Mouse (Mus musculus) liver, embryonic 15.5 days (tissue): ENCODE results near the gene Plac8. TPM values are rescaled to one million over a fixed set of nuclear protein-coding genes. Genes with fewer than 3 reads are reported as not detected.
A peak's percentile ranks its signal among the peaks of the same experiment; 100 is the strongest.

Experiments used
- ATAC-seq: fragments of 200-750 bp; cut with Nextera tagmentation; 2 replicates; pipeline ENCODE4 v1.8.0; 2017; ENCODE audit warnings: moderate number of reproducible peaks, mild to moderate bottlenecking, moderate library complexity; ENCODE audit not compliant: insufficient read depth
- H3K27ac ChIP-seq: fragments of 300-500 bp; sonication (generic); replicated peaks from 2 replicates; pipeline ENCODE4 v1.5.1; 2015; ENCODE audit warnings: mild to moderate bottlenecking, inconsistent platforms
- H3K27me3 ChIP-seq: fragments of 300-500 bp; sonication (generic); 2 replicates; pipeline ENCODE4 v1.6.1; 2015; ENCODE audit warnings: mild to moderate bottlenecking, inconsistent platforms
- H3K36me3 ChIP-seq: fragments of 300-500 bp; sonication (generic); replicated peaks from 2 replicates; pipeline ENCODE4 v1.6.1; 2015; ENCODE audit warnings: moderate library complexity, mild to moderate bottlenecking, inconsistent platforms
- H3K4me1 ChIP-seq: fragments of 300-500 bp; sonication (generic); replicated peaks from 2 replicates; pipeline ENCODE4 v1.6.1; 2015; ENCODE audit warnings: inconsistent platforms
- H3K4me2 ChIP-seq: fragments of 300-500 bp; sonication (generic); 2 replicates; pipeline ENCODE4 v1.6.1; 2015; ENCODE audit warnings: moderate library complexity, mild to moderate bottlenecking, inconsistent platforms
- H3K4me3 ChIP-seq: fragments of 300-500 bp; sonication (generic); replicated peaks from 2 replicates; pipeline ENCODE4 v1.5.1; 2015; ENCODE audit warnings: mild to moderate bottlenecking, inconsistent platforms
- H3K9ac ChIP-seq: fragments of 300-500 bp; sonication (generic); 2 replicates; pipeline ENCODE4 v1.6.1; 2015; ENCODE audit warnings: moderate library complexity, mild to moderate bottlenecking, inconsistent platforms
- H3K9me3 ChIP-seq: fragments of 300-500 bp; sonication (generic); replicated peaks from 2 replicates; pipeline ENCODE4 v1.6.1; 2016; ENCODE audit warnings: inconsistent platforms
- WGBS: fragments of 180-500 bp; shearing (Covaris S2); methylation state at CpG from one replicate; pipeline ENCODE4 v1.1.7; 2015; ENCODE audit warnings: mixed read lengths; ENCODE audit not compliant: insufficient replicate concordance; 5-methylcytosine and 5-hydroxymethylcytosine counted together
- polyA plus RNA-seq: library from polyadenylated mRNA; unstranded; fragments of >200 nt; fragmentation: Nextera tagmentation; extraction: Ambion mirVana; gene quantifications from 2 replicates; pipeline ENCODE4 v1.2.1, GENCODE M21; 2015

Plac8 gene
- polyA plus RNA-seq, 1 experiment from 2014 or later, result 83.9 TPM

DNA sequence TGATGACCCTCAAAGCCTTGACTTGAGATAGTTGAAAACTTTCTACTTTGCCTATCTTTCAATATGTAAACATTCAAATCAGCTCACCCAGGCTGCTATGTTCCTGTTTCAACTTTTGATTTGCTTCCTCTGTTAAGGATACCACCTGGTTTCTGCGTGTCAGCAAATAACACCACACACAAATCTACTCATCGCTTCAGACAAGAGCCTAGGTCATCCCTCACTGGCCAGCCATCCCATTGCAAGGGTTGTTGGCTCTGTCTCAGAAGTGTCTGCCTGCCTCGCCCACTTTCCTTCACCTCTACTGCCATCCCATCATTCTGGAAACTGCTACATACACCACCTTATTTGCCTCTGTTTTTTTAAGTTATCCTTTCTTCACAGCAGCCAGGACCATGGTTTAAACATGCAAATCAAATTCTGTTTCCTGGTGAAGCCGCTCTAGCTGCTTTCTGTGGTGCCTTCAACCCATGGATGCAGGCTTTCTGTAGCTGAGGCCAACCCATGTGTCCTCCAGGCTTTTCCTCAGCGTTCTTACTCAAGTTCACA is 6.9 kb upstream of the Plac8 start:
- no peak overlapping the region for H3K4me3 ChIP-seq
- H3K36me3 ChIP-seq, result no peaks in the 10 kb centered on the region
- H3K4me1 ChIP-seq, result peaks cover 10% of the 10 kb centered on the region; the same call in 1 of the 2 replicates
- no peak overlapping the region for H3K9ac ChIP-seq
- H3K9me3 ChIP-seq, result no peaks in the 10 kb centered on the region
- WGBS, result 61% methylated on average over 5 of the region's 5 CpGs
- ATAC-seq, result no peak
- no peak overlapping the region for H3K4me2 ChIP-seq
- no peak overlapping the region for H3K27ac ChIP-seq
- H3K27me3 ChIP-seq, result no peaks in the 10 kb centered on the region

DNA sequence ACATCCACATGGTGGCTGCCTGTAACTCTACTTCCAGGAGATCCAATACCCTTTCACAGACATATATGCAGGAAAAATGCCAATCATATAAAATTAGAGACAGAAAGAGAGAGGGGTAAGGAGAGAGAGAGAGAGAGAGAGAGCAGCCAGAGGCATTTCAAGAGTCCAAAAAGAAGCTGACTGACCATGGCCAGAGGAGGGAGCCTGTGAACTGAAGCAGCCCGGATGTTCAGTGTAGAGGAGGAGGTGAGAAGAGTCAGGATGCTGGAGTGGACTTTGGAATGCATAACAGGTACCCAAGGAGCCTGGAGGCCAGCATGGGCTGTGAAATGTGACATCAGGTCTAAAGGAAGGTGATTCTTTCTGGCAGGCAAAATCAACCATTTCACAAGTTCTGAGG is 2.7 kb upstream of the Plac8 start:
- ATAC-seq, result no peak
- H3K36me3 ChIP-seq, result no peaks in the 10 kb centered on the region
- no peak overlapping the region for H3K4me3 ChIP-seq
- H3K27ac ChIP-seq, result peak overlapping the region; percentile 61; the same call in 1 of the 2 replicates
- no peaks in the 10 kb centered on the region for H3K9me3 ChIP-seq
- 47% methylated on average over 1 of the region's 1 CpGs for WGBS
- peaks cover 15% of the 10 kb centered on the region for H3K27me3 ChIP-seq
- no peak overlapping the region for H3K4me2 ChIP-seq
- H3K9ac ChIP-seq, result no peak overlapping the region
- 0 out of 2 replicates have a peak, but pooled peaks cover 3% of the 10 kb centered on the region for H3K4me1 ChIP-seq

- Histone ChIP-seq H3K27me3 (peaks cover 21% of the 10 kb centered on the region), H3K4me3 (no peak overlapping the region), H3K36me3 (no peaks in the 10 kb centered on the region), H3K9ac (no peak overlapping the region), H3K4me2 (no peak overlapping the region), H3K27ac (no peak overlapping the region), H3K4me1 (peaks cover 8% of the 10 kb centered on the region; the same call in 1 of the 2 replicates), H3K9me3 (no peaks in the 10 kb centered on the region)
- ATAC-seq, result no peak
- WGBS, result 59% methylated on average over 5 of the region's 5 CpGs
Measured at GRCm38 (mm10) chr5:100573256-100573655, 1.2 kb upstream of the Plac8 start.

GRCm38 (mm10) chr5:100570716-100571115 is 1.3 kb downstream of the Plac8 start:
- Histone ChIP-seq H3K27me3 (peaks cover 21% of the 10 kb centered on the region), H3K27ac (peak overlapping the region; percentile 19; the same call in 1 of the 2 replicates), H3K9me3 (no peaks in the 10 kb centered on the region), H3K4me2 (peak overlapping the region; percentile 31; the same call in 1 of the 2 replicates), H3K4me3 (peak overlapping the region; percentile 34), H3K4me1 (peaks cover 27% of the 10 kb centered on the region), H3K9ac (no peak overlapping the region), H3K36me3 (no peaks in the 10 kb centered on the region)
- WGBS, result 18% methylated on average over 8 of the region's 8 CpGs
- no peak for ATAC-seq

DNA sequence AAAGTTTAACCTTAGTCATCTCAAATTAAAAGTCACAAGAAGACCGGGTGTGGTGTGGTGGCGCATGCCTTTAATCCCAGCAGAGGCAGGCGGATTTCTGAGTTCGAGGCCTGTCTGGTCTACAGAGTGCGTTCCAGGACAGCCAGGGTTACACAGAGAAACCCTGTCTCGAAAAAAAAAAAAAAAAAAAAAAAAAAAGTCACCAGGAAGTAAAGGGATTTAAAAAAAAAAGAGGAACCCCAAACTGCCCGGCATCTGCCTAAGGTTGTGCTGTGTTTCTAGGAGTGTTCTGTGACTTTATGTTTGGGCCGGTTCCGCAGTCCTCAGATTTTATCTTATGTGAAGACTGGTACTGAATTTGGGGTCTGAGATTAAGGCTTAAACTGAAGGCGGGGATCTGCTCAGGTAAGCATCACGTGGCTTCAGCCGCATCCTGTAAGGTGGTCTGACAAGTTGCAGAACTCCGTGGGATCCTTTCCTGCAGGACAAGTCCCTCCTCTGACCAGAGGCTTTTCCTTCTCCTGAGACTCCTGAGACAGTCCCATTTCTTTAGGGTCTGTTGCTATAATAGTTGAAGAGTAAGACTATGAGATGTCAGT is 1.9 kb downstream of the Plac8 start:
- H3K27ac ChIP-seq, result peak overlapping the region; percentile 19; the same call in 1 of the 2 replicates
- H3K36me3 ChIP-seq, result no peaks in the 10 kb centered on the region

DNA sequence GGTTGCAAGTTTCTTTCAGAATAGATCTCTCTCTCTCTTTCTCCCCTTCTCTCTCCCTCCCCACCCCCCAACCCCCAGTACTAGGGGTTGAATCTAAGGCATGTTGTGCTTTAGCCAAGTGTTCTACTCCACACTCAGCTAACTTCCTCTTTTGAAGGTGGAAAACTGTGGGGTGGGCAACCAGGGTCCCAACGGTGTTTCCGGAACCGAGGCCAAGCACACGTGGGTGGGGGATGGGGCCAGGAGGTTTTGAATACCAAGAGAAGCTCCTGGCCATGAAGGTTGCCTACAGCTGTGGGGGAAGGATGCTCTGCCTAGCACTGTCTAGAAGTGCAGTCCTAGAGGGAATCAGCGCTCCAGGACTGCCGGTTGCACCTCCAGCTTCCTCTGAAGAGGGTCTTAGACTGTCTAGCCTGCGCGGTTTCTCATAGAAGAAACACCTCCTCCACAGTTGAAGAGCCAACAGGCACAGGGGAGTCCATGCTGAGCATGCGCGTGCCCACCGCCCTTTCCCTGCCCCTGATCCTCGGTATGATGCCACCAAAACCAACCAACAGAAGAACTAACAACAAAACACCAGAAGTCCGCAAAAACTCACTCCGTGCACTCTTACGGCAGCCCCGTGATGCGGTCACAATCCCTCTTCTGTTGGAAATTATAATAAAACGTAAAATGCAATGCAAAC is 2.7 kb downstream of the Plac8 start:
- Histone ChIP-seq H3K27ac (no peak overlapping the region; the same call in 1 of the 2 replicates), H3K4me1 (peaks cover 27% of the 10 kb centered on the region), H3K27me3 (peaks cover 21% of the 10 kb centered on the region), H3K9me3 (no peaks in the 10 kb centered on the region), H3K4me3 (peak overlapping the region; percentile 30), H3K9ac (no peak overlapping the region), H3K4me2 (peak overlapping the region; percentile 36), H3K36me3 (no peaks in the 10 kb centered on the region)
- no peak for ATAC-seq
- 38% methylated on average over 18 of the region's 18 CpGs for WGBS

More for the DNA sequence above, 1.9 kb downstream of the Plac8 start:
- Histone ChIP-seq H3K9ac (no peak overlapping the region), H3K9me3 (no peaks in the 10 kb centered on the region), H3K4me3 (peak overlapping the region; percentile 34), H3K4me1 (peaks cover 27% of the 10 kb centered on the region), H3K4me2 (peak overlapping the region; percentile 31), H3K27me3 (peaks cover 21% of the 10 kb centered on the region)
- 22% methylated on average over 13 of the region's 13 CpGs for WGBS
- ATAC-seq, result no peak

DNA sequence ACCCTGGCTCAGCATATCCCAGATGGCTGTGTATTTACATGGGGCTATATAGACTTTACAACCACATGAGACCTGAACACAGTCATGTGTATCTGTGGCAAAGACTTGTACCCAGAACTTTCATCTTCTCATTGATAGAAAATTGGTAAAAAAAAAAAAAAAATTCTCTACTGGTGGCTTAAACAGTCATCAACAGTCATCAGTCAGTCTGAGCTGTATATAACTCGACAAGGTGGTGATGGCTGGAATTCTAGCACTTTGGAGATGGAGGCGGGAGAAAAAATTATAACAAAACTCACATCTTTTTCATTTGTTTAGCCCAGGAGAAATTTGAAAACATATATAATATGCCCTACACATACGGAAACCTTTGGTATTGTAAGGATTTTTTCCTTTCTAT is 3.2 kb downstream of the Plac8 start:
- no peak overlapping the region for H3K9ac ChIP-seq
- no peak overlapping the region for H3K4me3 ChIP-seq
- H3K36me3 ChIP-seq, result no peaks in the 10 kb centered on the region
- H3K4me2 ChIP-seq, result peak overlapping the region; percentile 6; the same call in 1 of the 2 replicates
- no peaks in the 10 kb centered on the region for H3K9me3 ChIP-seq
- ATAC-seq, result no peak
- 46% methylated on average over 3 of the region's 3 CpGs for WGBS
- H3K4me1 ChIP-seq, result peaks cover 27% of the 10 kb centered on the region
- H3K27me3 ChIP-seq, result peaks cover 21% of the 10 kb centered on the region
- H3K27ac ChIP-seq, result no peak overlapping the region

- H3K27ac ChIP-seq, result no peak overlapping the region
- H3K27me3 ChIP-seq, result peaks cover 21% of the 10 kb centered on the region
- 0 out of 2 replicates have a peak overlapping the region, but pooled peaks have one; percentile 6 for H3K4me2 ChIP-seq
- H3K9me3 ChIP-seq, result no peaks in the 10 kb centered on the region
- H3K4me1 ChIP-seq, result peaks cover 27% of the 10 kb centered on the region
- 36% methylated on average over 8 of the region's 8 CpGs for WGBS
- no peaks in the 10 kb centered on the region for H3K36me3 ChIP-seq
- H3K9ac ChIP-seq, result no peak overlapping the region
- ATAC-seq, result no peak
- no peak overlapping the region for H3K4me3 ChIP-seq
Measured at GRCm38 (mm10) chr5:100568177-100568576, 3.9 kb downstream of the Plac8 start.

DNA sequence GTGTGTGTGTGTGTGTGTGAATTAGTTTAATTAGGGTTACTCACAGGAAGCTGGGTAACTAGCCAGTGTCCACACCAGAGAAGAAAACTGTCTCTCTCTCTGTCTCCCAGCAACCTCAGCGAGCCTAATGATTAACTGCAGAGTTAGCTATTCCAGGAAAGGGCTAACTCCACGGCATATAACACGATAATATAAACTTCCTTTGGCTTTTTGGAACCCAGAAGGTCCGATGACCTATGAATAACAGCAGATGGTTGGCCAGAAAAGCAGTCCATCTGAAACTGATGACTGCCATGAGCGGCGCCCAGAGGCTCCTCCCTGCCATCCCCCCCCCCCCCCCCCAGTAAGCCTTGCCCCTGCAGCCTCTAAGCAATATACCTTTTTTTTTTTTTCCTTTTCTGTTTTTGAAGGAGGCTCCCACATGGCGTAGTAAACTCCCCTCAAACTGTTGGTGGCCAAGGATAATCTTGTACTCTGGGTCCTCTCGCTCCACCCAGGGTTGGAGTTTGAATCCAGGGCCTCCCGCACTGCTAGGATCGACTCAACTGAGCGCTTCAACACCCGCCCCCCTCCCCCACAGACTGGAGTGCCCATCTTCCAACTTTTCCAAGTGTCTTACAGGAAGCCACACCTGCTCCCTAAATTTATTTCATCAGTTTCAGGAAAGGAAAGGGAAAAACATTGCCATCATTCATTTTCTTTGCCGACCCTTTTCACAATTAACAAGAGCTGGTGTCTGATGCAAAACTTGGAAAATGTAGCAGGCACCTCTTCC is 4.6 kb downstream of the Plac8 start:
- Histone ChIP-seq H3K9me3 (no peaks in the 10 kb centered on the region), H3K9ac (no peak overlapping the region), H3K4me2 (peak overlapping the region; percentile 29), H3K4me3 (0 out of 2 replicates have a peak overlapping the region, but pooled peaks have one; percentile 1), H3K27me3 (peaks cover 21% of the 10 kb centered on the region), H3K36me3 (no peaks in the 10 kb centered on the region), H3K4me1 (peaks cover 27% of the 10 kb centered on the region), H3K27ac (peak overlapping the region; percentile 55)
- ATAC-seq, result peak; percentile 52; the same call in 1 of the 2 replicates
- WGBS, result 43% methylated on average over 13 of the region's 13 CpGs

DNA sequence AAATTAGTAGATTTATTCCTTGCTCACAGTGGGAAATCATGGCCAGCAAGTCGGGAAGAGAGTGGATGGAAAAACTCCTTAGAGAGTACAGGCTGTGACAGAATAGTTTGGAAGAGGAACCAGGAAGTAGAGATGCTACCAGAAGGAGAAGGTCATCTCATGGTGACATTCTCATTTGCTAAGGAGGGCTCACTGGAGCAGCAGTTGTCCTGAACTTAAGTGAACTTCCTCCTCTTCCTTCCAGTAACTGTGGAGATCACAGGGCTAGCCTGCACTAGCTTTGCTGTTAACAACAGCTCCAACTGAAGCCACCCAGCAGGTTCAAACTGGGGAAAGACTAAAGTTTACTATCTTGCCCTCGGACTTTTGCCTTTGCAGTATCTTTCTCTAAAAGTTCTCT is 5.2 kb downstream of the Plac8 start:
- Histone ChIP-seq H3K27ac (peak overlapping the region; percentile 16), H3K4me2 (peak overlapping the region; percentile 29), H3K36me3 (no peaks in the 10 kb centered on the region), H3K4me1 (peaks cover 27% of the 10 kb centered on the region), H3K27me3 (peaks cover 21% of the 10 kb centered on the region), H3K9ac (no peak overlapping the region), H3K9me3 (no peaks in the 10 kb centered on the region), H3K4me3 (0 out of 2 replicates have a peak overlapping the region, but pooled peaks have one; percentile 1)
- 40% methylated on average over 2 of the region's 2 CpGs for WGBS
- ATAC-seq, result peak; percentile 20; the same call in 1 of the 2 replicates
